Mouse (Mus musculus) frontal cortex, adult 2 months (tissue): ENCODE results near the gene Ybx2. TPM values are rescaled to one million over a fixed set of nuclear protein-coding genes. Genes with fewer than 3 reads are reported as not detected.
"Not testable (repeated sequence)": the region's sequence is repeated elsewhere in the genome, so short reads cannot be mapped to it uniquely, and the experiment has no call there.

Experiments used
- DNase-seq, 2 experiments: peaks; one replicate each; pipeline ENCODE4 v3.0.0; 2022; ENCODE audit warnings: low spot score in 1 of 2; ENCODE audit errors: extremely low spot score in 1 of 2
- polyA plus RNA-seq: library from polyadenylated mRNA; depleted of rRNA; stranded (reverse); fragments of >200 nt; gene quantifications from 2 replicates; pipeline ENCODE4 v1.2.3, GENCODE M21; 2012

The Ybx2 gene
- polyA plus RNA-seq, 1 experiment = 20.6 TPM

DNA sequence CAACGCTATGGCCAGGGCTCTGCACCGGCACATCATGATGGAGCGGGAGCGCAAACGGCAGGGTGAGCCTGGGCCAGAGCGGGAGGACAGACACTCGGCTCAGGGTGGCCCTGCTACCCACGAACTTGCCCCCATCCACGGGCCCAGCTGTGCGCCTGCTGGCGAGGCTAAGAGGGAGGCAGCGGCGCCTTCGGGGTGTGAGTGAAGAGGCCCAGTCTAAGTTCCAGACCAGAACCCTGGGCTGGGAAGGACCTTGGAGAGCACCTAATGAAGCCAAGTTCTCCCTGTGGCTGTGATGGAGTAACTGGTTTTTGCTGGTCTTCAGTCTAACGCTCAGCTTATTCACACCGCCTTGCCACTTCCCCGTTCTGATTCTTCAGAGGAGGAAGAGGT, 21.2 kb upstream of the Ybx2 start:
- no peak for DNase-seq

- DNase-seq = no peak
Measured at GRCm38 (mm10) chr11:69914917-69915430, 20.6 kb upstream of the Ybx2 start.

DNA sequence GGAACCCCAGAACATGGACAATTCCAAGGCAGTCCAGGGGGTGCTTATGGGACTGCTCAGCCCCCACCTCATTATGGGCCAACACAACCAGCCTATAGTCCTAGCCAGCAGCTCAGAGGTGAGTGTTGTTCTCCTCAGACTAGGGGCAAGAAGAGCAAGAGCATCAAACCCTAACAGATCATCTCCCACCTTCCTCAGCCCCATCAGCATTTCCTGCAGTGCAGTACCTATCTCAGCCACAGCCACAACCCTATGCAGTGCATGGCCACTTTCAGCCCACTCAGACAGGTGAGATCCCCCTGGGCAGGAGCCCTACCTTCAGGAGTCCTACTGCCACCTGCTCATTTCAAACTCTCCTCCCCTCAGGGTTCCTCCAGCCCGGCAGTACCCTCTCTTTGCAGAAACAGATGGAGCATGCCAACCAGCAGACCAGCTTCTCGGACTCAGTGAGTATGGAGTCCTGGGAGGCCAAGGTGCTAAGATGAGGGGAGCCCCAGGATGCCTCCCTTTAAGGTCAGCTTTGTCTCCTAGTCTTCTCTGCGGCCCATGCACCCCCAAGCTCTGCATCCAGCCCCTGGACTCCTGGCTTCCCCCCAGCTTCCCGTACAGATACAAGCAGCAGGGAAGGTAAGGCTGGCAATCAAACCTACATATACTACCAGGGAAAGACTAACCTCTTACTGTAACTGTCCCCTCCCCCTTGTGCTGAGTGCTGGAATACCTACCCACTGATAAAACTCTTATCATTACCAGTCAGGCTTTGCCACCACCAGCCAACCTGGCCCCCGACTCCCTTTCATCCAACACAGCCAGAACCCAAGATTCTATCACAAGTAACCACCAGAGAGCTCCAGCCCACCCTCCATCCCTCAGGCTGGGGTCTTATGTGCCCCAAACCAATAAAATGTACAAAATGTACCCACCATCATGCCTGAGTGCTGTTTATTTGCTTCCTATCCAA, 19.6 kb upstream of the Ybx2 start:
- DNase-seq = no peak

GRCm38 (mm10) chr11:69916652-69917378, 18.8 kb upstream of the Ybx2 start:
- not testable (repeated sequence) for DNase-seq

DNA sequence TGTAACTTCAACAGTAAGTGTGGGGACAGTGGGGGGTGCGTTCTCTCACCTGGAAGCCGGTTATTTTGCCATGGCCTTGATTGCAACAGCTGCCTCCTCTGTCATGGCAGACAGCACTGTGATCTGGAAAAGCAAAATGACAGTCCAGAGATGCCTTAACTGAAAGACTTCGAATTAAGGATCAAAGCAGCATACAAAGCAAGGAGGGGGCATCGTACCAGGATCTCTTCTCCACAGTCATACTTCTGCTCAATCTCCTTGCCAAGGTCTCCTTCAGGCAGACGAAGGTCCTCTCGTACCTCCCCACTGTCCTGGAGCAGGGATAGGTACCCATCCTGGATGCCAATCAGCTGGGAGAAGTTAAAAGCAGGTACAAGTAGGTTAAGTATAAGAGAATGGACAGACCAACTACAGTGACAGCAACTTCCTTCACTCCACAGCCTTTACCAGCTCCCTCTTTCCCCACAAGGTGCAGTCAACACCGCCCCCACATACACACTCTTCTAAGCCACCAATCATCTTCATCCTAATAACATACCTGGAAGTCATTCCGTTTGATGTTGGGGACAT, 18.1 kb upstream of the Ybx2 start:
- no peak for DNase-seq

DNA sequence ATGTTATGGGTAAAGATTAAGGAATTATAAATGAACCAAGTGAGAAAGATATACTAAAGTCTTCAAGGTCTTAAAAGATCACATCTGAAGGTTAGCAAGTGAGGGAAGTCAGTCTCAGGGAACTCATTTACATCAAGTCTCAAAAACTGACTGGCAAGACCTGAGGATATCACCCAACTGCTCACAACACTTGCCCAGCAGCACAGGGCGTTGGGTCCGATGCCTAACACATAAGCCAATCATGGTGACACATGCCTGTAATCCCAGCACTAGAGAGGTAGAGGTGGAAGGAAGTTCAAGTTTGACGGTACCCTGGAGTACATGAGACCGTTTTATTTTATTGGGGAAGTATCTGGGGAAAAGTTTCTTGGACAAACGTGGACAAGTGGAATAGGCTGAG, 17.5 kb upstream of the Ybx2 start:
- no peak for DNase-seq

GRCm38 (mm10) chr11:69919053-69919452, 16.5 kb upstream of the Ybx2 start:
- no peak for DNase-seq

DNA sequence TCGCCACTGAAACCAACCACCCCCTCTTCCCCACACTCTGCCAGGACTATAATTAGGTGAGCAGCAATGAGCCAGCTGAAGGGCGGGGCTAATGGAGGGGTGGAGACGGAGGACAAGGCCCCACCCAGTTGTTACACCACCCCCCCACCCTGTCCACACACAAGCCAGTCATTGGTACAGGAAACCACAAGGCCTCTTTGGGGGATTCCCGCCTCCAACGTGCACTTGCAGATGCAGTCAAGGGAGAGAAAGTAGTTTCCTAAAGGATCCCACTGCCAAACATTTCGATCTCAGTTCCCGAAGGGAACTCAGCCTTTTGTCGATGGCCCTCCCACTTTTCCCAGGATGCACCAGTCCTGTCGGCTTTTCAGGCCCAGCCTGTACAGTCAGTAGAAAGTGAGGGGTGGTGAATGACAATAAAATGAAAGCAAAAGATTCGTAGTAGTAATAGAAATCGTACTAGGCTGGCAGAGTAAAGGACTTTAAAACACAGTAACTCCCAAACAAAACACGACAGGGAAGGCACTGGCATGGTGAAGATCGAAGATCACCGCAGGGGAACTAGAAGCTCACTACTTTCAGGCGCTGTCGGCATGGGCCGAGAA, 15.8 kb upstream of the Ybx2 start:
- DNase-seq = peak in 1 of 2 experiments; percentile 53

GRCm38 (mm10) chr11:69920266-69921031, 15.1 kb upstream of the Ybx2 start:
- no peak for DNase-seq

DNA sequence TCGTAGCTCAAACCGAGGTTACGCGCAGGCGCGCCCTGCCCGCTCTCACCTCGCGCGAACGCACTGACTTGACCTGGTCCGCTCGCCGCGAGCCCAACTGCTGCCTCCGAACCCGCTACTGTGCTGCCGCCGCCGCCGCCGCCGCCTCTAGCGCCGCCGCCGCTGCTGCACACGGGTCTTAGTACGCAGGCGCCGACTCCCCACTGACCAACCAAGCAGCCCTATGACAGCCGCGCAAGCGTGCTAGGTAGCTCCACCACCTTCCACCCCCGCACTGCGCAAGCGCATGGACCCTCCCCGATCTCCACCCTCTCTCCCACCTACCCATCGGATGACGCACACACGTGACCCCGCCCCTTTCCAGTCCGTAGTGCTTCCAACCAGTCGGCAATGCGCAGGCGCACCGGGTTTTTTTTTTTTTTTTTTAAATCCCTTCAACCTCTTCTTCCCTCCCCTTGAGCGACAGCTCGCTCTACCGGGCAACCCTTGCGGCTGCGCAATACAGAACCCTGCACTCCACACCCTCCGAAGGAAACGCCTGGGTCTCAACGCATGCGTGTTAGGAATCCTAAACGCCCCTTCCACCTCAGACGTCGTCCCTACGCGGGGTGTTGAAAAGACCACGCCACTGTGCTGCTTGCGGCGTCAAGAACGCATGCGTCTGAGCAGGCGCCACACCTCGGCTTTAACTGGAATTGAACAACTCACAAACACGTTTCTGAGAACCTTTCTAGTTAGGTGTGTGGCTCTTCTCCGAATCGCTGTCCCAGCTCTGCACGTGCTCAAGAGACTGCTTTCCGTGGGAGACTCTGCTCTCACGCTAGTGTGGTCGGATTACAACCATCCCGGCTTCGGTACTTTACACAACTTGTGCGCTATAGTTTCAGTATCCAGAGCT, 14.2 kb upstream of the Ybx2 start, which contains the start of gene Eif5a:
Gene Eif5a (minus strand): TSS at position 845 of the 898 bp plus-strand sequence.
- peak; percentile 100 for DNase-seq

DNA sequence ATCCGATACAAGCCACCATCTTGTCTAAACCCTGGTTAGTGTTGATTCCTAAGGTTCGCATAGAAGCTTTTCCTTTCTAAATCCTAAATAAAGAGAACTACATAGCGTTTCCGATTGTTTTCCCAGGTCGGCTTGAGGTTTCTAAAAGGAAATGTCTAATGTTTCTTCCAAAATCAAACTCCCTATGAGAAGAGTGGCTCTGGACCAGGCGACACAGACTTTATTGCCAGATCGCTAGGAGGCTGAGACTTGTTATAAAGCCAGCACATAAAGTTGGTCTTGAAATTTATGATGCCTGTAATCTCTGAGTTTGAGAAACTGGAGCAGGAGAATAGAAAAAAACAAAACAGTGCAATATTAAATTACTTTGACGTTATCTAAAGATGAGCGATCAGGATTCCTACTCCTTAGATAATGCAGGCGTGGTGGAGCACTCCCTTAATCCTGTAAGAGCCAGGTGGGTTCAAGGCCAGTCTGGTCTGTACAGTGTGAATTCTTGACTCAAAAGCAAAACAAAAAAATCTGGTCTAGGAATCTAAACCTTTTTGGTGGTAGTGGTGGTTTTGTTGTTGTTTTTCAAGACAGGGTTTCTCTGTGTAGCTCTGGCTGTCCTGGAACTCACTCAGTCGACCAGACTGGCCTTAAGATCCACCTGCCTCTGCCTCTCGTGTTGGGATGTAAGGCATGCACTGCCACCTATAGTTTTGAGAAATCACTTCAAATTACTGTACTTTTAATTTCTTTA, 13.4 kb upstream of the Ybx2 start:
- no peak for DNase-seq

DNA sequence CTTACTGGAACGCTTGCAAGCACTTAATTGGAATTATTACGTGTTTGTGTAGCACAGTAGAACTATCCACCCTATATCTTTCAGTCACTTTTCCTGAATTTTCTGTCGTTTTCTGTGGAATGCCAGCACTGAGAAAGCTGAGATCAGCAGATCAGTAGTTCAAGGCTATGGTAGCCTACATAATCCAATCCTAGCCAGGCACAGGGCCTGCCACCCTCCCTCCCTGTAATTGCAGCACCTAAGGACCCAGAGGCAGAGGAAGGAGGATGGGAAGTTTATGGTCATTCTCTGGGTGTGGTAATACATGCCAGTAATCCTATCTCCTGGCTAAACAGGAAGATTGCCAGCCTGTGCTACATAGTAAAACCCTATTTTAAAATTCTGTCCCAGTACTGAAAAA, 12.8 kb upstream of the Ybx2 start:
- DNase-seq = no peak

GRCm38 (mm10) chr11:69927501-69927900, 8.1 kb upstream of the Ybx2 start:
- DNase-seq = no peak

DNA sequence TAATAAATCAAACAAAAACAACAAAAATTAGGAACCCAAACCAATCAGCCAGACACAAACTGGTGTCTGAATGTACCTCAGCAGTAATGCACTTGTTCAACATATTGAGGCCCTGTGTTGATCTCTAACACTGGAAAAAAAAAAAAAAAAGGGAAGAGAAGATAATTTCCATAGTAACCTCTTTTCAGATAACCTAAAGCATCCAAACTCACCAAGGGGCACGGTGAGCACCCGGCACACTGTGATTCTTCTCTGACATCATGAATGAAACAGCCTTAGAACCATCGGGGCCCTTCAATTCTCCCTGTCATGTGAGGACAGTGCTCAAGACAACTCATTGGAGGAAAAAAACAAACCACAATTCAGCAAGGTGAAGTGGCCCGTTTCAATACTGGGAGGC, 5.9 kb upstream of the Ybx2 start:
- no peak for DNase-seq

- not testable (repeated sequence) for DNase-seq
Measured at GRCm38 (mm10) chr11:69930176-69930575, 5.4 kb upstream of the Ybx2 start.

GRCm38 (mm10) chr11:69930967-69931537, 4.5 kb upstream of the Ybx2 start:
- DNase-seq = no peak

- no peak for DNase-seq
Measured at GRCm38 (mm10) chr11:69931769-69932168, 3.8 kb upstream of the Ybx2 start.

DNA sequence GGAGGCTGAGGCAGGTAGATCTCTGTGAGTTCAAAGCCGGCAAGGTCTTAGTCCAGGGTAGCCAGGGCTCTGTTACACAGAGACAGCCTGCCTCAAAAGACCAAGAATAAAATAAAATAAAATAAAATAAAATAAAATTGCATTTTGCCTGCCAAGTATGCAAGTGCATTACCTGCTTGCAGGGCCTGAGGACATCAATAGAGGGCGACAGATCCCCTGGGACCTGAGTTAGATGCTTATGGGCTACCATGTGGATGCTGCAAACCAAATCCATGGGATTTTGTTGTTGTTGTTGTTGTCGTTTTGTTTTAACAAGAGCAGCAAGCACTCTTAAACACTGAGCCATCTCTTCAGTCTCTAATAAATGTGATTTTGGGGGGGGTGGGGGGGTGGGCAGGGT, 3.3 kb upstream of the Ybx2 start:
- no peak for DNase-seq
